Mouse (Mus musculus) hindbrain, postnatal 0 days (tissue): ENCODE results near the gene Ankrd6. TPM values are rescaled to one million over a fixed set of nuclear protein-coding genes. Genes with fewer than 3 reads are reported as not detected.

Experiments
- ATAC-seq: fragments of 200-750 bp; cut with Nextera tagmentation; 2 replicates; pipeline ENCODE4 v1.8.0; 2017; ENCODE audit warnings: mild to moderate bottlenecking, moderate TSS enrichment, moderate library complexity
- DNase-seq: peaks from one replicate; pipeline ENCODE4 v3.0.0-alpha.2; 2015; ENCODE audit warnings: low spot score
- H3K27ac ChIP-seq: fragments of 300-500 bp; sonication (generic); 2 replicates; pipeline ENCODE4 v1.5.1; 2014; ENCODE audit warnings: mild to moderate bottlenecking
- H3K27me3 ChIP-seq: fragments of 300-500 bp; sonication (generic); 2 replicates; pipeline ENCODE4 v1.6.1; 2014; ENCODE audit warnings: low read length, mixed read lengths; ENCODE audit not compliant: insufficient read depth
- H3K36me3 ChIP-seq: fragments of 300-500 bp; sonication (generic); 2 replicates; pipeline ENCODE4 v1.6.1; 2014; ENCODE audit warnings: low read length, mixed read lengths; ENCODE audit not compliant: insufficient read depth
- H3K4me1 ChIP-seq: fragments of 300-500 bp; sonication (generic); 2 replicates; pipeline ENCODE4 v1.6.1; 2014; ENCODE audit warnings: antibody characterized with exemption, low read length, mixed read lengths; ENCODE audit not compliant: insufficient read depth
- H3K4me2 ChIP-seq: fragments of 300-500 bp; sonication (generic); 2 replicates; pipeline ENCODE4 v1.6.1; 2014; ENCODE audit warnings: low read depth, mild to moderate bottlenecking, low read length, moderate library complexity, mixed read lengths
- H3K4me3 ChIP-seq: fragments of 300-500 bp; sonication (generic); 2 replicates; pipeline ENCODE4 v1.5.1; 2014; ENCODE audit warnings: low read length
- H3K9ac ChIP-seq: fragments of 300-500 bp; sonication (generic); replicated peaks from 2 replicates; pipeline ENCODE4 v1.6.1; 2014; ENCODE audit warnings: mild to moderate bottlenecking, low read length, moderate library complexity, mixed read lengths
- H3K9me3 ChIP-seq: fragments of 300-500 bp; sonication (generic); 2 replicates; pipeline ENCODE4 v1.6.1; 2016; ENCODE audit warnings: low read length, mixed read lengths
- CTCF ChIP-seq: IDR thresholded peaks from 2 replicates; pipeline ENCODE4 v1.5.1; 2016; ENCODE audit warnings: antibody characterized with exemption, control low read depth, low read depth
- WGBS: fragments of 180-500 bp; shearing (Covaris S2); extraction: QIAGEN DNeasy Blood & Tissue Kit; methylation state at CpG from one replicate; pipeline ENCODE4 v1.1.7; 2014; 5-methylcytosine and 5-hydroxymethylcytosine counted together
- polyA plus RNA-seq: library from polyadenylated mRNA; unstranded; fragments of >200 nt; fragmentation: Nextera tagmentation; extraction: Ambion mirVana; gene quantifications from 2 replicates; pipeline ENCODE4 v1.2.1, GENCODE M21; 2015
- total RNA-seq: library from RNA; depleted of rRNA; stranded (reverse); fragments of >200 nt; gene quantifications from 2 replicates; pipeline ENCODE4 v1.2.3, GENCODE M21; 2014; rRNA removed

Gene Ankrd6
- total and polyA plus RNA-seq, 2 experiments from 2014 or later, result 17.3 to 26.5 TPM

DNA sequence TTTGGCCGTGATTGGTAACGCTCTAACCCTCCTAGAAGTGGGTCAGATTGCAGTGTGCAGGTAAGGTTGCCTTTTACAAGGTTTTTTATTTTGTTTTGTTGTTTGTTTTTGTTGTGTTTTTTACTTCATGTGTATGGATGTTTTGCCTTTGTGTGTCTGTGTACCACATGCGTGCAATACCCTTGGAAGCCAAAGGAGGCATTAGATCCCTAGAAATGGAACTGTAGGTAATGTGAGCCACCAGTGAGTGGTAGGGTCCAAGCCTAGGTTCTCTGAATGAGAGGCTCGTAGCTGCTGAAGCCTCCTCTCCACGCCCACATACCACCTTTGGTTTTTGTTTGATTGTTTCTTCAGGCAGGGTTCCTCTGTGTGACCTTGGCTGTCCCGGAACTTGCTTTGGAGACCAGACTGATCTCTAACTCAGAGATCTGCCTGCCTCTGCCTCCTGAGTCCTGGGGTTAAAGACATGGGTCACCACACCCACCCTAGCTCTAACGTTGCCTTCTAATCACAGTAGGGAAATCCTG lies 180.3 kb downstream of the Ankrd6 start:
- H3K36me3 ChIP-seq, result peaks cover 45% of the 10 kb centered on the region
- no peaks in the 10 kb centered on the region for H3K9me3 ChIP-seq
- no peaks in the 10 kb centered on the region for H3K27me3 ChIP-seq
- no peaks in the 10 kb centered on the region for H3K4me1 ChIP-seq
- 98% methylated on average over 7 of the region's 7 CpGs for WGBS
- peak; percentile 62 for TF ChIP-seq CTCF
- H3K27ac ChIP-seq, result no peak overlapping the region
- no peak overlapping the region for H3K4me3 ChIP-seq
- no peak overlapping the region for H3K4me2 ChIP-seq
- ATAC-seq (no peak), DNase-seq (no peak)
- no peak overlapping the region for H3K9ac ChIP-seq

DNA sequence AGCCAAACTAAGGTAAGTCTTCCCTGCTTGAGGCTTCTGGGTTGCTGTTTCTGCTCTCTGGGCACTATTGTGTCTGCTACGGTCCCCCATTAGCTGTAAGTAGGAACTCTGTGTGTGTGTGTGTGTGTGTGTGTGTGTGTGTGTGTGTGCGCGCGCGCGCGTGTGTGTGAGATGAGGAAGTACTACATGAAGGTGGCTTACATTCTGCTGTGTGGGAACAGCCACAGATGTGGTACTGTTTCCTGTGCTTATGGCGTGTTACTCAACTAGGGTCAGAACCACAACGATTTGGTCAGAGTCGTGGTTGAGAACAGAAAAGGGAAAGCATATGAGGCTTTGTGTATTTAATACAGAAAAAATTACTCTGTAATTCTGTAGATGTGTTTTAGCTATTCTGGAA lies 182.6 kb downstream of the Ankrd6 start:
- WGBS, result 93% methylated on average over 10 of the region's 10 CpGs
- ATAC-seq, result no peak
- Histone ChIP-seq H3K4me1 (no peaks in the 10 kb centered on the region), H3K27ac (no peak overlapping the region), H3K4me2 (no peak overlapping the region), H3K36me3 (peaks cover 44% of the 10 kb centered on the region), H3K27me3 (no peaks in the 10 kb centered on the region), H3K9ac (no peak overlapping the region), H3K9me3 (no peaks in the 10 kb centered on the region), H3K4me3 (no peak overlapping the region)
- DNase-seq, result no peak
- TF ChIP-seq CTCF, result no peak

- WGBS, result 74% methylated on average over 7 of the region's 7 CpGs
- no peaks in the 10 kb centered on the region for H3K9me3 ChIP-seq
- no peak for TF ChIP-seq CTCF
- no peak overlapping the region for H3K9ac ChIP-seq
- peaks cover 44% of the 10 kb centered on the region for H3K36me3 ChIP-seq
- no peaks in the 10 kb centered on the region for H3K4me1 ChIP-seq
- no peak overlapping the region for H3K4me2 ChIP-seq
- DNase-seq (no peak), ATAC-seq (no peak)
- no peaks in the 10 kb centered on the region for H3K27me3 ChIP-seq
- no peak overlapping the region for H3K4me3 ChIP-seq
- H3K27ac ChIP-seq, result no peak overlapping the region
These were observed 183.2 kb downstream of the Ankrd6 start for GRCm38 (mm10) chr4:32767471-32767870.

DNA sequence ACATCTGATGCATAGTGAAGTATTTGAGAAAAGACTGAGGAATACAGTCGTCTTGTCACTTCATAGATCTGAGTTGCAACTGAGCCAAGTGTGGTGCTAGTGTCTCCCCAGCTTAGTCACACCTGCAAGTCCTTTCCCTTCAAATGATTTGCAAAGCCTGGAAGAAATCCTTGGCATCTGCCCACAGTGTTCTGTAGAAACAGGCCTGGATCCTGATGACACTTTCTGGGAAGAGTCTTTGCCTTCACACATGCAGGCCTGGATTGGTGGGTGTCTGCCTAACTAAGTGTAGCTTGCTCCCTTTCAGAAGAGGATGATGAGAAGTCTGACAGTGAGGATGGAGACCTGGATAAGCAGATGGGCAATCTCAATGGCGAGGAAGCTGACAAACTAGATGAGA lies 193.2 kb downstream of the Ankrd6 start:
- no peak for DNase-seq

More for the DNA sequence above, 193.2 kb downstream of the Ankrd6 start:
- no peak overlapping the region for H3K27ac ChIP-seq
- no peak overlapping the region for H3K4me2 ChIP-seq
- no peak overlapping the region for H3K9ac ChIP-seq
- H3K9me3 ChIP-seq, result no peaks in the 10 kb centered on the region
- WGBS, result 94% methylated on average over 2 of the region's 2 CpGs
- TF ChIP-seq CTCF, result no peak
- no peaks in the 10 kb centered on the region for H3K27me3 ChIP-seq
- no peak for ATAC-seq
- H3K36me3 ChIP-seq, result peaks cover 58% of the 10 kb centered on the region
- no peak overlapping the region for H3K4me3 ChIP-seq
- H3K4me1 ChIP-seq, result no peaks in the 10 kb centered on the region

Other genes with a start within 250 kb of the Ankrd6 start
- gene Lyrm2, start 150.6 kb downstream of the Ankrd6 start, total RNA-seq, result 31.9 and 33.1 TPM in 2 replicates
- gene Lyrm2, start 150.6 kb downstream of the Ankrd6 start, polyA plus RNA-seq, result 114 and 118 TPM in 2 replicates
- 37.1 and 37.5 TPM in 2 replicates for gene Rragd, start 32.2 kb upstream of the Ankrd6 start, total RNA-seq
- 26.1 and 29.3 TPM in 2 replicates for gene Rragd, start 32.2 kb upstream of the Ankrd6 start, polyA plus RNA-seq
- gene Ube2j1, start 80.6 kb upstream of the Ankrd6 start, total RNA-seq, result 104 TPM in 2 replicates
- gene Ube2j1, start 80.6 kb upstream of the Ankrd6 start, polyA plus RNA-seq, result 67.5 and 71.5 TPM in 2 replicates
- 0.37 and 5.0 TPM in 2 replicates for gene Gabrr2, start 112.2 kb upstream of the Ankrd6 start, total RNA-seq
- 0.18 and 0.25 TPM in 2 replicates for gene Gabrr2, start 112.2 kb upstream of the Ankrd6 start, polyA plus RNA-seq
- gene Gabrr1, start 181.7 kb upstream of the Ankrd6 start, total RNA-seq, result 0.21 TPM in 1 of 2 replicates, not detected in the other
- gene Gabrr1, start 181.7 kb upstream of the Ankrd6 start, polyA plus RNA-seq, result 0.37 and 0.61 TPM in 2 replicates
- gene Pm20d2, start 238.9 kb upstream of the Ankrd6 start, total RNA-seq, result 12.1 and 13.2 TPM in 2 replicates
- 3.4 and 3.6 TPM in 2 replicates for gene Pm20d2, start 238.9 kb upstream of the Ankrd6 start, polyA plus RNA-seq